Mouse (Mus musculus) G1E (cell line): Measurements from ENCODE around the gene Spdye4b. TPM values are rescaled to one million over a fixed set of nuclear protein-coding genes. Genes with fewer than 3 reads are reported as not detected.

Experiments used
- ATAC-seq: 2 replicates; pipeline ENCODE4 v1.8.0; 2016; ENCODE audit warnings: mild to moderate bottlenecking; ENCODE audit not compliant: insufficient number of reproducible peaks, poor library complexity, low FRiP score, severe bottlenecking; ENCODE audit errors: extremely low read depth
- DNase-seq: peaks from one replicate; pipeline ENCODE4 v3.0.0; 2012; ENCODE audit warnings: low spot score
- H3K27me3 ChIP-seq: 2 replicates; pipeline ENCODE4 v1.6.1; 2012; ENCODE audit warnings: mild to moderate bottlenecking, low read length, inconsistent platforms; ENCODE audit not compliant: insufficient read depth
- H3K36me3 ChIP-seq: replicated peaks from 2 replicates; pipeline ENCODE3; 2012; ENCODE audit warnings: mild to moderate bottlenecking, inconsistent platforms
- H3K4me1 ChIP-seq: 2 replicates; pipeline ENCODE4 v1.6.1; 2012; ENCODE audit warnings: low read depth, low read length, inconsistent platforms, mixed read lengths; ENCODE audit not compliant: insufficient read depth
- H3K4me3 ChIP-seq: 2 replicates; pipeline ENCODE4 v1.5.1; 2012; ENCODE audit warnings: low read depth, mild to moderate bottlenecking, inconsistent platforms, low read length, moderate library complexity, mixed read lengths
- H3K9me3 ChIP-seq: replicated peaks from 2 replicates; pipeline ENCODE4 v1.6.1; 2012; ENCODE audit warnings: inconsistent platforms
- CTCF ChIP-seq: IDR thresholded peaks from 2 replicates; pipeline ENCODE4 v1.5.1; 2012; ENCODE audit warnings: low read depth, low read length, inconsistent platforms, mixed read lengths
- GATA1 ChIP-seq: IDR thresholded peaks from 2 replicates; pipeline ENCODE4 v1.6.1; 2012; ENCODE audit warnings: borderline replicate concordance, low read length, inconsistent platforms, mixed read lengths
- GATA2 ChIP-seq: IDR thresholded peaks from 2 replicates; pipeline ENCODE4 v1.6.1; 2012; ENCODE audit warnings: low read depth, low read length, inconsistent platforms, borderline replicate concordance
- POLR2AphosphoS5 ChIP-seq: IDR thresholded peaks from 2 replicates; pipeline ENCODE4 v1.6.1; 2012; ENCODE audit warnings: low read depth, low read length, inconsistent platforms; ENCODE audit not compliant: insufficient replicate concordance
- TAL1 ChIP-seq: conservative IDR thresholded peaks from 2 replicates; pipeline ENCODE4 v1.6.1; 2012; ENCODE audit warnings: low read depth, low read length, inconsistent platforms, mixed read lengths
- polyA plus RNA-seq: library from polyadenylated mRNA; stranded (reverse); fragments of >175 nt; gene quantifications from 2 replicates; pipeline ENCODE4 v1.2.3, GENCODE M21; 2012
- total RNA-seq, 2 experiments: library from RNA; stranded (forward) in 1 of 2; stranded (reverse) in 1 of 2; fragments of 200-1000 nt in 1 of 2; fragments of >200 nt in 1 of 2; fragmentation: Nextera tagmentation in 1 of 2; gene quantifications; 2 replicates each; pipeline ENCODE4 v1.2.3; 2014 to 2017

Spdye4b gene
- total and polyA plus RNA-seq, 3 experiments = 0.05 to 0.53 TPM; not detected in 1

DNA sequence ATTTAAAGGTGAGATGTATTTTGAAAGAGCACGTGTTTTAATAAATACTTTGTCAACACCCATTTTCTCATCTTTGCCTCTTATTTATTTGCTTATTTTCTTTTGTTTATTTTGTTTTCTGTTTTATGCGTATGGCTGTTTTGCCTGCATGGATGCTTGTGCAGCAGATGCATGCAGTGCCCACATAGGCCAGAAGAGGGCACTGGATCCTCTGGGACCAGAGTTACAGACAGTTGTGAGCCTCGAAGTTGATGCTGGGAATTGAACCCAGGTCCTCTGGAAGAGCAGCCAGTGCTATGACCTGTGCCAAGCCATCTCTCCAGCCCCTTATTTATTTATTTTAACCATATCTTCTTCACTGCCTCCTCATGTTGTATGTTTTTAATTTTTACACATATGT, 24.2 kb downstream of the Spdye4b start:
- Histone ChIP-seq H3K27me3 (peaks cover 3% of the 10 kb centered on the region), H3K9me3 (peaks cover 10% of the 10 kb centered on the region), H3K4me1 (no peaks in the 10 kb centered on the region), H3K36me3 (no peaks in the 10 kb centered on the region), H3K4me3 (no peak overlapping the region)
- TF ChIP-seq GATA1 (no peak), CTCF (0 out of 2 replicates have a peak, but pooled peaks have one; percentile 4)
- ATAC-seq = no peak
- DNase-seq = no peak

GRCm38 (mm10) chr5:143213832-143214231, 33.0 kb downstream of the Spdye4b start:
- H3K27me3 ChIP-seq = peaks cover 7% of the 10 kb centered on the region
- peaks cover 2% of the 10 kb centered on the region for H3K9me3 ChIP-seq
- no peak for ATAC-seq
- no peaks in the 10 kb centered on the region for H3K36me3 ChIP-seq
- H3K4me1 ChIP-seq = 0 out of 2 replicates have a peak, but pooled peaks cover 3% of the 10 kb centered on the region
- no peak for TF ChIP-seq TAL1
- TF ChIP-seq GATA1 = no peak
- TF ChIP-seq GATA2 = no peak
- TF ChIP-seq POLR2AphosphoS5 = no peak
- TF ChIP-seq CTCF = no peak
- no peak for DNase-seq
- no peak overlapping the region for H3K4me3 ChIP-seq

DNA sequence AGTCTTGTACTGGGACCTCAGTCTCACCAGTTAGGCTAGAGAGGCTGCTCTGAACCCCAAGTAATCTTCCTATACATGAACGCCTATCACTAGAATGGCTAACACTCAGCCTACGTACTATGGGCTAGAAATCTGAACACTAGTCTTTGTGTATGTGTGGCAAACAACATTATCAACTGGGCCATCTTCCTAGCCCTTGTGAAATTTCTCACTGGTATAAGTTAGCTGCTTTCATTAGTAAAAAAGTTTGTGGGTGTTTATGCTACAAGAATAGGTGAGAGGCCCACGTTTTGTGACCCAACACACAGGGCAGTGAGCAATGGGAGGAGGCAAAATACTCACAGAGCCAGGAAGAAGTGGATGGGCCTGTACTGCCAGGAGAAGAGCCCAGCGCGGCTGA, 40.2 kb downstream of the Spdye4b start:
- no peak for ATAC-seq
- Histone ChIP-seq H3K4me3 (no peak overlapping the region), H3K27me3 (peaks cover 19% of the 10 kb centered on the region), H3K36me3 (no peaks in the 10 kb centered on the region), H3K9me3 (no peaks in the 10 kb centered on the region), H3K4me1 (0 out of 2 replicates have a peak, but pooled peaks cover 3% of the 10 kb centered on the region)
- DNase-seq = no peak
- TF ChIP-seq TAL1 (no peak), CTCF (no peak), POLR2AphosphoS5 (no peak)

- H3K27me3 ChIP-seq = peaks cover 28% of the 10 kb centered on the region
- H3K4me3 ChIP-seq = no peak overlapping the region
- H3K4me1 ChIP-seq = 0 out of 2 replicates have a peak, but pooled peaks cover 3% of the 10 kb centered on the region
- TF ChIP-seq CTCF = no peak
- no peak for TF ChIP-seq POLR2AphosphoS5
- TF ChIP-seq GATA2 = no peak
- TF ChIP-seq TAL1 = no peak
- no peak for TF ChIP-seq GATA1
- ATAC-seq (no peak), DNase-seq (no peak)
- H3K36me3 ChIP-seq = no peaks in the 10 kb centered on the region
- H3K9me3 ChIP-seq = no peaks in the 10 kb centered on the region
Measured at GRCm38 (mm10) chr5:143222287-143222686, 41.5 kb downstream of the Spdye4b start.

GRCm38 (mm10) chr5:143226790-143227189, 46.0 kb downstream of the Spdye4b start, which contains the start of gene Spdye4a:
TSS of gene Spdye4a (minus strand) at chr5:143226890.
- Histone ChIP-seq H3K4me3 (no peak within 1 kb of the TSS), H3K9me3 (no peaks in the 10 kb centered on the region; the same call in 1 of the 2 replicates), H3K27me3 (peaks cover 39% of the 10 kb centered on the region), H3K4me1 (no peaks in the 10 kb centered on the region), H3K36me3 (no peaks in the 10 kb centered on the region)
- no peak for TF ChIP-seq CTCF
- TF ChIP-seq GATA1 = no peak
- TF ChIP-seq GATA2 = no peak
- TF ChIP-seq TAL1 = no peak
- no peak for TF ChIP-seq POLR2AphosphoS5
- ATAC-seq (no peak), DNase-seq (no peak)

- ATAC-seq (peak; percentile 75), DNase-seq (peak; percentile 93)
- peaks cover 36% of the 10 kb centered on the region for H3K36me3 ChIP-seq
- H3K4me3 ChIP-seq = peak within 1 kb of the TSS; percentile 80
- H3K4me1 ChIP-seq = peaks cover 26% of the 10 kb centered on the region
- no peak for TF ChIP-seq TAL1
- no peak for TF ChIP-seq GATA2
- TF ChIP-seq CTCF = no peak
- H3K27me3 ChIP-seq = peaks cover 3% of the 10 kb centered on the region; the same call in 1 of the 2 replicates
- no peaks in the 10 kb centered on the region for H3K9me3 ChIP-seq
Measured at GRCm38 (mm10) chr5:143235028-143235693, 54.3 kb downstream of the Spdye4b start, which contains the start of gene Zfp12. TSS of gene Zfp12 (plus strand) at chr5:143235163.

- ATAC-seq = no peak
- TF ChIP-seq GATA1 (no peak), GATA2 (no peak), CTCF (no peak), TAL1 (no peak), POLR2AphosphoS5 (no peak)
- DNase-seq = no peak
- Histone ChIP-seq H3K4me1 (peaks cover 26% of the 10 kb centered on the region), H3K36me3 (peaks cover 45% of the 10 kb centered on the region), H3K27me3 (no peaks in the 10 kb centered on the region), H3K4me3 (peak overlapping the region; percentile 80), H3K9me3 (no peaks in the 10 kb centered on the region)
Measured at GRCm38 (mm10) chr5:143236036-143236435, 55.2 kb downstream of the Spdye4b start.
